Comparison of ENCODE assay signal across 8 mouse cellular contexts in genomic region chr1:10835653-10836415, GRCm38 (mm10).
DNase-seq lines count a peak whose midpoint lies in the region.

No protein-coding gene starts in this region.

- no peak overlapping the region for H3K4me3 ChIP-seq in embryonic facial prominence, embryonic 10.5 days

- no peaks in the 10 kb centered on the region for H3K9me3 ChIP-seq in embryonic facial prominence, embryonic 10.5 days

- H3K27ac ChIP-seq in embryonic facial prominence, embryonic 10.5 days (replicated peaks) = no peak overlapping the region

- WGBS in embryonic facial prominence, embryonic 10.5 days = 75% methylated on average over 6 of the region's 6 CpGs

- H3K36me3 ChIP-seq in embryonic facial prominence, embryonic 10.5 days (replicated peaks) = no peaks in the 10 kb centered on the region

- H3K4me1 ChIP-seq in embryonic facial prominence, embryonic 10.5 days = no peaks in the 10 kb centered on the region

- H3K27me3 ChIP-seq in embryonic facial prominence, embryonic 10.5 days (replicated peaks; ENCODE audit: low read depth, poor library complexity, severe bottlenecking) = no peaks in the 10 kb centered on the region

- peak; percentile 69 to 72 for DNase-seq in cerebellum, postnatal 14 days
- no peak for DNase-seq in cerebellum, adult 9-11 months
- DNase-seq in 416B (ENCODE audit: low read depth) = peak; percentile 42
- peak; percentile 20 for DNase-seq in embryonic facial prominence, embryonic 10.5 days (ENCODE audit: low spot score)
- DNase-seq in kidney, postnatal 10 days = peak; percentile 61
- peak; percentile 77 for DNase-seq in lung, postnatal 36 days
- peak; percentile 55 for DNase-seq in telencephalon, adult 2 months (ENCODE audit: low read depth, low spot score)
- no peak for DNase-seq in thymus, postnatal 10 days (ENCODE audit: low spot score in 2 of 2)

Comparison
In these comparisons a context has a peak if more than half of its experiments do, and no peak if none do; other contexts are left out.
1. DNase-seq: peak in cerebellum, postnatal 14 days (2 of 2), 416B (single experiment), embryonic facial prominence, embryonic 10.5 days (single experiment), kidney, postnatal 10 days (single experiment), lung, postnatal 36 days (single experiment) and telencephalon, adult 2 months (single experiment); none in cerebellum, adult 9-11 months (single experiment) and thymus, postnatal 10 days (0 of 2).